Mouse (Mus musculus) bone marrow, adult 2 months (tissue): ENCODE data around the gene Gm1043. TPM values are rescaled to one million over a fixed set of nuclear protein-coding genes. Genes with fewer than 3 reads are reported as not detected.

Experiments used
- H3K27ac ChIP-seq: fragments of 200-500 bp; 2 replicates; pipeline ENCODE4 v1.5.1; 2012; ENCODE audit warnings: low read depth, mild to moderate bottlenecking, control low read depth, inconsistent platforms, low read length; ENCODE audit not compliant: control insufficient read depth, poor library complexity, insufficient read depth
- H3K4me1 ChIP-seq: fragments of 200-500 bp; 2 replicates; pipeline ENCODE4 v1.6.1; 2011; ENCODE audit warnings: low read length; ENCODE audit not compliant: control insufficient read depth, insufficient read depth
- H3K4me3 ChIP-seq: fragments of 200-500 bp; replicated peaks from 2 replicates; pipeline ENCODE3; 2011; ENCODE audit warnings: mild to moderate bottlenecking, low read depth, low read length, control low read depth; ENCODE audit not compliant: control insufficient read depth
- CTCF ChIP-seq: fragments of 200-500 bp; IDR thresholded peaks from 2 replicates; pipeline ENCODE4 v1.5.1; 2011; ENCODE audit warnings: low read length, control low read depth; ENCODE audit not compliant: control insufficient read depth, insufficient read depth
- POLR2A ChIP-seq: fragments of 200-500 bp; IDR thresholded peaks from 2 replicates; pipeline ENCODE4 v1.6.1; 2011; ENCODE audit warnings: low read depth, mild to moderate bottlenecking, control low read depth, low read length, borderline replicate concordance; ENCODE audit not compliant: control insufficient read depth
- WGBS: fragments of 180-500 bp; shearing (Covaris S2); methylation state at CpG from one replicate; pipeline ENCODE4 v1.1.7; 2018; 5-methylcytosine and 5-hydroxymethylcytosine counted together
- polyA plus RNA-seq: library from polyadenylated mRNA; stranded (reverse); fragments of >200 nt; gene quantifications from 2 replicates; pipeline ENCODE4 v1.2.4, GENCODE M21; 2011; ENCODE audit warnings: low replicate concordance; ENCODE audit not compliant: missing spikeins, insufficient read depth, insufficient read length

Gm1043 gene
- 0.85 and 0.88 TPM in 2 replicates for polyA plus RNA-seq

- WGBS: 89% methylated on average over 16 of the region's 16 CpGs
- H3K27ac ChIP-seq: no peak within 1 kb of the TSS
- H3K4me1 ChIP-seq: peaks cover 3% of the 10 kb centered on the region; the same call in 1 of the 2 replicates
- H3K4me3 ChIP-seq: no peak within 1 kb of the TSS
- TF ChIP-seq POLR2A (no peak), CTCF (no peak)
These were observed at the start of gene Gm1043 for GRCm38 (mm10) chr5:37085241-37085640. Gene Gm1043, plus strand, starts transcription at chr5:37085370.

- 73% methylated on average over 6 of the region's 6 CpGs for WGBS
- H3K27ac ChIP-seq: no peak overlapping the region
- TF ChIP-seq POLR2A: no peak
- no peak for TF ChIP-seq CTCF
- H3K4me1 ChIP-seq: no peaks in the 10 kb centered on the region
- no peak overlapping the region for H3K4me3 ChIP-seq
These were observed 49.3 kb upstream of the Gm1043 start for GRCm38 (mm10) chr5:37035896-37036295.

- Histone ChIP-seq H3K27ac (no peak overlapping the region), H3K4me3 (no peak overlapping the region), H3K4me1 (no peaks in the 10 kb centered on the region; the same call in 1 of the 2 replicates)
- 47% methylated on average over 3 of the region's 3 CpGs for WGBS
- no peak for TF ChIP-seq CTCF
- no peak for TF ChIP-seq POLR2A
These were observed 48.3 kb upstream of the Gm1043 start for GRCm38 (mm10) chr5:37036884-37037283.

GRCm38 (mm10) chr5:37039908-37040307 is 45.3 kb upstream of the Gm1043 start:
- WGBS: 74% methylated on average over 6 of the region's 6 CpGs
- peaks cover 2% of the 10 kb centered on the region; the same call in 1 of the 2 replicates for H3K4me1 ChIP-seq
- no peak for TF ChIP-seq POLR2A
- no peak for TF ChIP-seq CTCF
- H3K4me3 ChIP-seq: no peak overlapping the region
- no peak overlapping the region for H3K27ac ChIP-seq

GRCm38 (mm10) chr5:37040711-37041110 is 44.5 kb upstream of the Gm1043 start:
- WGBS: 13% methylated on average over 9 of the region's 9 CpGs
- H3K4me1 ChIP-seq: peaks cover 2% of the 10 kb centered on the region; the same call in 1 of the 2 replicates
- no peak overlapping the region for H3K27ac ChIP-seq
- H3K4me3 ChIP-seq: no peak overlapping the region
- no peak for TF ChIP-seq POLR2A
- no peak for TF ChIP-seq CTCF

GRCm38 (mm10) chr5:37041651-37042050 is 43.5 kb upstream of the Gm1043 start:
- H3K27ac ChIP-seq: no peak overlapping the region
- TF ChIP-seq POLR2A (no peak), CTCF (no peak)
- H3K4me3 ChIP-seq: no peak overlapping the region
- WGBS: 14% methylated on average over 6 of the region's 6 CpGs
- H3K4me1 ChIP-seq: peaks cover 2% of the 10 kb centered on the region; the same call in 1 of the 2 replicates

GRCm38 (mm10) chr5:37042934-37043333 is 42.2 kb upstream of the Gm1043 start:
- peaks cover 3% of the 10 kb centered on the region; the same call in 1 of the 2 replicates for H3K4me1 ChIP-seq
- H3K27ac ChIP-seq: no peak overlapping the region
- no peak overlapping the region for H3K4me3 ChIP-seq
- WGBS: 82% methylated on average over 4 of the region's 4 CpGs
- TF ChIP-seq CTCF: no peak
- TF ChIP-seq POLR2A: no peak

GRCm38 (mm10) chr5:37044793-37045192 is 40.4 kb upstream of the Gm1043 start:
- Histone ChIP-seq H3K4me3 (no peak overlapping the region), H3K27ac (peak overlapping the region; percentile 56), H3K4me1 (peaks cover 3% of the 10 kb centered on the region; the same call in 1 of the 2 replicates)
- WGBS: 10% methylated on average over 2 of the region's 2 CpGs
- no peak for TF ChIP-seq POLR2A
- TF ChIP-seq CTCF: no peak

- TF ChIP-seq POLR2A: no peak
- no peak for TF ChIP-seq CTCF
- peaks cover 3% of the 10 kb centered on the region; the same call in 1 of the 2 replicates for H3K4me1 ChIP-seq
- H3K27ac ChIP-seq: no peak overlapping the region; the same call in 1 of the 2 replicates
- 48% methylated on average over 2 of the region's 2 CpGs for WGBS
- no peak overlapping the region for H3K4me3 ChIP-seq
These were observed 39.6 kb upstream of the Gm1043 start for GRCm38 (mm10) chr5:37045582-37045981.
